Mouse (Mus musculus) small intestine, adult 2 months (tissue): ENCODE results near the gene Lingo2. TPM values are rescaled to one million over a fixed set of nuclear protein-coding genes. Genes with fewer than 3 reads are reported as not detected.

ENCODE experiments used
- H3K27ac ChIP-seq: fragments of 200-500 bp; 2 replicates; pipeline ENCODE4 v1.5.1; 2012; ENCODE audit warnings: low read depth, low read length, control low read depth, inconsistent platforms; ENCODE audit not compliant: insufficient read depth
- H3K27me3 ChIP-seq: fragments of 200-500 bp; 2 replicates; pipeline ENCODE4 v1.6.1; 2012; ENCODE audit warnings: mild to moderate bottlenecking, moderate library complexity, low read length, inconsistent platforms; ENCODE audit not compliant: control insufficient read depth, insufficient read depth
- H3K36me3 ChIP-seq: fragments of 200-500 bp; 2 replicates; pipeline ENCODE4 v1.6.1; 2012; ENCODE audit warnings: mild to moderate bottlenecking, low read length, control low read depth, inconsistent platforms; ENCODE audit not compliant: control insufficient read depth, insufficient read depth
- H3K4me1 ChIP-seq: fragments of 200-500 bp; 2 replicates; pipeline ENCODE4 v1.6.1; 2012; ENCODE audit warnings: low read length, inconsistent platforms, mixed read lengths; ENCODE audit not compliant: control insufficient read depth, insufficient read depth, insufficient read length
- H3K4me3 ChIP-seq: fragments of 200-500 bp; 2 replicates; pipeline ENCODE4 v1.5.1; 2012; ENCODE audit warnings: low read depth, mild to moderate bottlenecking, control low read depth, inconsistent platforms, low read length, moderate library complexity
- CTCF ChIP-seq: fragments of 200-500 bp; IDR thresholded peaks from 2 replicates; pipeline ENCODE4 v1.5.1; 2012; ENCODE audit warnings: low read depth, mild to moderate bottlenecking, control low read depth, inconsistent platforms, low read length, moderate library complexity, mixed read lengths; ENCODE audit not compliant: insufficient replicate concordance, insufficient read length; ENCODE audit errors: extremely low read depth
- POLR2A ChIP-seq: fragments of 200-500 bp; IDR thresholded peaks from 2 replicates; pipeline ENCODE4 v1.6.1; 2012; ENCODE audit warnings: low read depth, mild to moderate bottlenecking, control low read depth, inconsistent platforms, low read length, moderate library complexity
- WGBS: fragments of 180-500 bp; shearing (Covaris S2); methylation state at CpG from one replicate; pipeline ENCODE4 v1.1.7; 2018; 5-methylcytosine and 5-hydroxymethylcytosine counted together
- polyA plus RNA-seq: library from polyadenylated mRNA; depleted of rRNA; stranded (reverse); fragments of >200 nt; gene quantifications from 2 replicates; pipeline ENCODE4 v1.2.3, GENCODE M21; 2012

Gene Lingo2
- polyA plus RNA-seq, 1 experiment, result not detected

DNA sequence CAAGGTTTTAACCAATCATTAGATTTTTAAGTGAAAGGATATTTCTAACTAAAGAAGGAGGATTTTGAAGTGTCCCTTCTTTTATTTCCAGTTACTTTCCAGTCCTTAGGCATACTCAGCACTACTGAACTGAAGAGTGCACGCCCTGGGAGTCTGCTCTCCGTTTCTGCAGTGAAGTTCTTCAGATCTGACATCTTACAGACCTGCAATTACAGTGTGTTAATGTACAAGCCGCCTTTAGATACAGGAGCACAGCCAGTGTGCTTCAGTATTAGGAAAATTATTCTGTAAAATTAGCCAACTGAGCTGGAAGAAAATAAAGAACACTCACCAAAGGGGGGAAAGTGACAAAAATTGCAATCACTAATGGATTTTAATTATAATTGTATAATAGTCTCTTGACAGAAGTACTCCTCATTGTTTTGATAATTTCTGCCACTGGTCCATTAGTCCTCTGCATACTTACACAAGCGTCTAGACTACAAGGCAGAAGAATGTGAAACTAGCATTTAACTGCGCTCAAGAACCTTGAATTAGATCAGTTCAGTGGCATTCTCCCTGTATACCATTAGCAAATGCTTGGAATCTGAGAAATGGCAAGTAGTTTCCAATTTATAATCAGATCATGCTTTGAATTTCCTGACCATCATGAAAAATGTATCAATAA lies 1167.2 kb downstream of the Lingo2 start:
- Histone ChIP-seq H3K27ac (no peak overlapping the region), H3K4me3 (no peak overlapping the region), H3K27me3 (no peaks in the 10 kb centered on the region), H3K4me1 (no peaks in the 10 kb centered on the region), H3K36me3 (no peaks in the 10 kb centered on the region)
- 60% methylated on average over 5 of the region's 5 CpGs for WGBS
- TF ChIP-seq CTCF, result no peak

DNA sequence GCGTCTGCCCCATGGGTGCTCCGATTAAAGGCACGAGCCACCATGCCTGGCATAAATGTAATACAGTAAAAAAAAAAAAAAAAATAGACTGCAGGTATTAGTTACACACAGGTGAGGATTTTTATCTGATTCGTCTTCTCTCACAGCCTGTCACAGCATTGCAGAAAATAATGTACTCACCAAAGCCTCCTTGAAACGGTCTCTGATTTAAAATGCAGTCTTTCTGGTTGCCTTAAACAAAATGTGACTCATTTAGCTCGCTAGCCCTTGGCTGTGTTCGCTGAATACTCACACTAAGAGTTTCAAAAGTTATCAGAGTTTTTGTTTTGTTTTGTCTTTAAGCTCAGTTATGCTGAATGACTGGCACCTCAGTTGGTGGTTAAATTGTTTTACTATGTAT lies 1180.7 kb downstream of the Lingo2 start:
- no peak for TF ChIP-seq POLR2A
- no peak for TF ChIP-seq CTCF
- Histone ChIP-seq H3K27me3 (no peaks in the 10 kb centered on the region), H3K27ac (no peak overlapping the region), H3K36me3 (no peaks in the 10 kb centered on the region), H3K4me3 (no peak overlapping the region), H3K4me1 (no peaks in the 10 kb centered on the region)
- 76% methylated on average over 7 of the region's 7 CpGs for WGBS

GRCm38 (mm10) chr4:35766905-35767304 lies 1184.6 kb downstream of the Lingo2 start:
- no peak overlapping the region for H3K4me3 ChIP-seq
- H3K27me3 ChIP-seq, result no peaks in the 10 kb centered on the region
- no peak for TF ChIP-seq CTCF
- TF ChIP-seq POLR2A, result no peak
- no peaks in the 10 kb centered on the region for H3K36me3 ChIP-seq
- 61% methylated on average over 6 of the region's 6 CpGs for WGBS
- no peaks in the 10 kb centered on the region for H3K4me1 ChIP-seq
- H3K27ac ChIP-seq, result no peak overlapping the region

GRCm38 (mm10) chr4:35761181-35761580 lies 1190.4 kb downstream of the Lingo2 start:
- Histone ChIP-seq H3K27ac (no peak overlapping the region), H3K4me1 (no peaks in the 10 kb centered on the region), H3K27me3 (no peaks in the 10 kb centered on the region), H3K4me3 (no peak overlapping the region), H3K36me3 (no peaks in the 10 kb centered on the region)
- 71% methylated on average over 5 of the region's 5 CpGs for WGBS
- TF ChIP-seq CTCF (no peak), POLR2A (no peak)

GRCm38 (mm10) chr4:35752121-35752860 lies 1199.3 kb downstream of the Lingo2 start:
- 67% methylated on average over 6 of the region's 6 CpGs for WGBS

GRCm38 (mm10) chr4:35746693-35747092 lies 1204.9 kb downstream of the Lingo2 start:
- Histone ChIP-seq H3K27ac (no peak overlapping the region), H3K4me1 (no peaks in the 10 kb centered on the region), H3K36me3 (no peaks in the 10 kb centered on the region), H3K4me3 (no peak overlapping the region), H3K27me3 (no peaks in the 10 kb centered on the region)
- 75% methylated on average over 6 of the region's 6 CpGs for WGBS
- no peak for TF ChIP-seq POLR2A

More at GRCm38 (mm10) chr4:35752121-35752860, 1199.3 kb downstream of the Lingo2 start:
- H3K27ac ChIP-seq, result no peak overlapping the region
- TF ChIP-seq CTCF, result no peak
- TF ChIP-seq POLR2A, result no peak
- H3K36me3 ChIP-seq, result no peaks in the 10 kb centered on the region
- no peaks in the 10 kb centered on the region for H3K4me1 ChIP-seq
- no peak overlapping the region for H3K4me3 ChIP-seq
- H3K27me3 ChIP-seq, result no peaks in the 10 kb centered on the region

DNA sequence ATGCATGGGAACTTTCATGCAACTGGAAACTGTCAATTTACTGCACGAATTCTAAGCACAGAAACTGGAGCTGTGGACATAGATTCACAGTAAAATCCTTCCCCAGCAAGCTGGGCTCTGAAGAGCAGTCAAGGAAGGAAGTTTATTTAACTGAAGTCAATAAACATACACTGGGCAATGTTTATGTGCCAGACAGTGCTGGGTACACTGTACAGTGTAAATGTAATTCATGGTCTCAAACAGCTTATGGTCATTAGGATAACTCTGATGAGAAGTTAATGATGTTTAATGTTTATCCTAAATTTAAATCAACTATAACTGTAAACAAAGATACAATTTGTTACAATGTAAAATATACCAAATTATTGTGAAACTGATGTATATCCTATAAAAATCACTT lies 1226.8 kb downstream of the Lingo2 start:
- Histone ChIP-seq H3K4me3 (no peak overlapping the region), H3K27ac (no peak overlapping the region), H3K36me3 (no peaks in the 10 kb centered on the region), H3K27me3 (no peaks in the 10 kb centered on the region), H3K4me1 (no peaks in the 10 kb centered on the region)
- TF ChIP-seq CTCF (no peak), POLR2A (no peak)
- 43% methylated on average over 1 of the region's 1 CpGs for WGBS
